Mouse (Mus musculus) liver, embryonic 14.5 days (tissue): Measurements from ENCODE around the gene Zfp53.

Source experiments
- CTCF ChIP-seq: IDR thresholded peaks from 2 replicates; pipeline ENCODE4 v1.5.1; 2016; ENCODE audit warnings: antibody characterized with exemption, low read depth, control low read depth
- EP300 ChIP-seq: IDR thresholded peaks from 2 replicates; pipeline ENCODE4 v1.6.1; 2016; ENCODE audit warnings: antibody characterized with exemption, low read depth

GRCm38 (mm10) chr17:21533961-21534360 lies 45.2 kb downstream of the Zfp53 start:
- TF ChIP-seq EP300, result no peak
- no peak for TF ChIP-seq CTCF
